Mouse (Mus musculus) embryonic facial prominence, embryonic 14.5 days (tissue): ENCODE data around the gene Faim. TPM values are rescaled to one million over a fixed set of nuclear protein-coding genes. Genes with fewer than 3 reads are reported as not detected.
A peak's percentile ranks its signal among the peaks of the same experiment; 100 is the strongest.

Experiments
- ATAC-seq: fragments of 200-750 bp; cut with Nextera tagmentation; 2 replicates; pipeline ENCODE4 v1.8.0; 2017; ENCODE audit warnings: low read depth, moderate number of reproducible peaks, moderate TSS enrichment
- DNase-seq: peaks from one replicate; pipeline ENCODE4 v3.0.0-alpha.2; 2015; ENCODE audit warnings: low spot score
- H3K27ac ChIP-seq: fragments of 300-500 bp; sonication (generic); replicated peaks from 2 replicates; pipeline ENCODE4 v1.5.1; 2014; ENCODE audit warnings: low read depth, mild to moderate bottlenecking, low read length, moderate library complexity
- H3K27me3 ChIP-seq: fragments of 300-500 bp; sonication (generic); replicated peaks from 2 replicates; pipeline ENCODE4 v1.6.1; 2014; ENCODE audit warnings: low read length; ENCODE audit not compliant: control insufficient read depth, insufficient read depth
- H3K36me3 ChIP-seq: fragments of 300-500 bp; sonication (generic); 2 replicates; pipeline ENCODE4 v1.6.1; 2014; ENCODE audit warnings: low read length, mixed read lengths; ENCODE audit not compliant: control insufficient read depth, insufficient read depth
- H3K4me1 ChIP-seq: fragments of 300-500 bp; sonication (generic); 2 replicates; pipeline ENCODE4 v1.6.1; 2014; ENCODE audit warnings: antibody characterized with exemption, low read length; ENCODE audit not compliant: control insufficient read depth, insufficient read depth
- H3K4me2 ChIP-seq: fragments of 300-500 bp; sonication (generic); 2 replicates; pipeline ENCODE4 v1.6.1; 2014; ENCODE audit warnings: low read depth, mild to moderate bottlenecking, low read length, moderate library complexity, mixed read lengths
- H3K4me3 ChIP-seq: fragments of 300-500 bp; sonication (generic); 2 replicates; pipeline ENCODE4 v1.5.1; 2014; ENCODE audit warnings: low read depth, mild to moderate bottlenecking, low read length
- H3K9ac ChIP-seq: fragments of 300-500 bp; sonication (generic); 2 replicates; pipeline ENCODE4 v1.6.1; 2014; ENCODE audit warnings: low read depth, mild to moderate bottlenecking, low read length, moderate library complexity, mixed read lengths
- H3K9me3 ChIP-seq: fragments of 300-500 bp; sonication (generic); 2 replicates; pipeline ENCODE4 v1.6.1; 2016; ENCODE audit warnings: low read length; ENCODE audit not compliant: control insufficient read depth
- WGBS: fragments of 180-500 bp; shearing (Covaris S2); extraction: QIAGEN DNeasy Blood & Tissue Kit; methylation state at CpG from one replicate; pipeline ENCODE4 v1.1.7; 2014; 5-methylcytosine and 5-hydroxymethylcytosine counted together
- polyA plus RNA-seq: library from polyadenylated mRNA; unstranded; fragments of >200 nt; fragmentation: Nextera tagmentation; extraction: Ambion mirVana; gene quantifications from 2 replicates; pipeline ENCODE4 v1.2.1, GENCODE M21; 2014

The Faim gene
- polyA plus RNA-seq, 1 experiment from 2014 or later, result 39.7 TPM

- H3K9me3 ChIP-seq, result no peaks in the 10 kb centered on the region
- H3K9ac ChIP-seq, result peak overlapping the region; percentile 70
- H3K4me3 ChIP-seq, result peak overlapping the region; percentile 54
- no peaks in the 10 kb centered on the region for H3K36me3 ChIP-seq
- WGBS, result 1% methylated on average over 42 of the region's 60 CpGs
- no peak for DNase-seq
- ATAC-seq, result peak; percentile 1; the same call in 1 of the 2 replicates
- H3K4me2 ChIP-seq, result peak overlapping the region; percentile 87
- peak overlapping the region; percentile 80 for H3K27ac ChIP-seq
- peaks cover 100% of the 10 kb centered on the region for H3K27me3 ChIP-seq
- H3K4me1 ChIP-seq, result peaks cover 11% of the 10 kb centered on the region; the same call in 1 of the 2 replicates
Observed at GRCm38 (mm10) chr9:98955716-98956224, 30.4 kb upstream of the Faim start.

GRCm38 (mm10) chr9:98956591-98957381 is 29.4 kb upstream of the Faim start:
- Histone ChIP-seq H3K4me1 (peaks cover 11% of the 10 kb centered on the region; the same call in 1 of the 2 replicates), H3K9me3 (no peaks in the 10 kb centered on the region), H3K4me3 (peak overlapping the region; percentile 54), H3K36me3 (no peaks in the 10 kb centered on the region), H3K27me3 (peaks cover 100% of the 10 kb centered on the region), H3K4me2 (peak overlapping the region; percentile 87), H3K9ac (peak overlapping the region; percentile 70), H3K27ac (peak overlapping the region; percentile 80)
- DNase-seq, result peak; percentile 62
- WGBS, result under 1% methylated on average over 51 of the region's 80 CpGs
- peak; percentile 16; the same call in 1 of the 2 replicates for ATAC-seq

- H3K27me3 ChIP-seq, result peaks cover 100% of the 10 kb centered on the region
- ATAC-seq, result no peak
- peaks cover 11% of the 10 kb centered on the region; the same call in 1 of the 2 replicates for H3K4me1 ChIP-seq
- 3% methylated on average over 23 of the region's 23 CpGs for WGBS
- H3K4me2 ChIP-seq, result peak overlapping the region; percentile 87
- H3K9me3 ChIP-seq, result no peaks in the 10 kb centered on the region
- H3K4me3 ChIP-seq, result peak overlapping the region; percentile 54
- H3K36me3 ChIP-seq, result no peaks in the 10 kb centered on the region
- H3K27ac ChIP-seq, result no peak overlapping the region
- H3K9ac ChIP-seq, result peak overlapping the region; percentile 70
- DNase-seq, result no peak
Observed at GRCm38 (mm10) chr9:98957751-98958351, 28.3 kb upstream of the Faim start.

GRCm38 (mm10) chr9:98958628-98959027 is 27.5 kb upstream of the Faim start:
- Histone ChIP-seq H3K4me2 (peak overlapping the region; percentile 87; the same call in 1 of the 2 replicates), H3K36me3 (no peaks in the 10 kb centered on the region), H3K27me3 (peaks cover 100% of the 10 kb centered on the region), H3K4me1 (peaks cover 11% of the 10 kb centered on the region; the same call in 1 of the 2 replicates), H3K4me3 (peak overlapping the region; percentile 54), H3K9ac (peak overlapping the region; percentile 70), H3K27ac (no peak overlapping the region), H3K9me3 (no peaks in the 10 kb centered on the region)
- 8% methylated on average over 6 of the region's 6 CpGs for WGBS
- ATAC-seq (no peak), DNase-seq (no peak)

- WGBS, result 31% methylated on average over 3 of the region's 3 CpGs
- Histone ChIP-seq H3K4me1 (peaks cover 5% of the 10 kb centered on the region; the same call in 1 of the 2 replicates), H3K4me3 (peak overlapping the region; percentile 11; the same call in 1 of the 2 replicates), H3K9ac (0 out of 2 replicates have a peak overlapping the region, but pooled peaks have one; percentile 10), H3K9me3 (no peaks in the 10 kb centered on the region), H3K27ac (no peak overlapping the region), H3K4me2 (peak overlapping the region; percentile 87; the same call in 1 of the 2 replicates), H3K27me3 (peaks cover 100% of the 10 kb centered on the region), H3K36me3 (no peaks in the 10 kb centered on the region)
- no peak for DNase-seq
- ATAC-seq, result no peak
Observed at GRCm38 (mm10) chr9:98959851-98960250, 26.3 kb upstream of the Faim start.

- ATAC-seq (no peak), DNase-seq (no peak)
- WGBS, result 25% methylated on average over 3 of the region's 5 CpGs
- H3K9me3 ChIP-seq, result no peaks in the 10 kb centered on the region
- no peaks in the 10 kb centered on the region for H3K36me3 ChIP-seq
- peaks cover 3% of the 10 kb centered on the region; the same call in 1 of the 2 replicates for H3K4me1 ChIP-seq
- H3K27me3 ChIP-seq, result peaks cover 100% of the 10 kb centered on the region
- H3K4me3 ChIP-seq, result no peak overlapping the region
- 0 out of 2 replicates have a peak overlapping the region, but pooled peaks have one; percentile 87 for H3K4me2 ChIP-seq
- no peak overlapping the region for H3K27ac ChIP-seq
- no peak overlapping the region for H3K9ac ChIP-seq
Observed at GRCm38 (mm10) chr9:98960348-98960747, 25.8 kb upstream of the Faim start.

- 8% methylated on average over 22 of the region's 22 CpGs for WGBS
- no peak for ATAC-seq
- Histone ChIP-seq H3K9me3 (no peaks in the 10 kb centered on the region), H3K27me3 (peaks cover 97% of the 10 kb centered on the region), H3K27ac (no peak overlapping the region), H3K4me2 (peak overlapping the region; percentile 26; the same call in 1 of the 2 replicates), H3K36me3 (no peaks in the 10 kb centered on the region), H3K4me1 (no peaks in the 10 kb centered on the region), H3K4me3 (no peak overlapping the region), H3K9ac (no peak overlapping the region)
- no peak for DNase-seq
Observed at GRCm38 (mm10) chr9:98961591-98962477, 24.3 kb upstream of the Faim start.
